Mouse (Mus musculus) spleen, embryonic (tissue): ENCODE measurements around the gene Fstl1.

Source experiments
- CTCF ChIA-PET: fragments of 350-600 bp; sonication (Branson Sonifier 250); formaldehyde crosslinking; loops from one replicate; lab custom pipeline; 2022; lab: Charles Lee

Fstl1 gene

DNA sequence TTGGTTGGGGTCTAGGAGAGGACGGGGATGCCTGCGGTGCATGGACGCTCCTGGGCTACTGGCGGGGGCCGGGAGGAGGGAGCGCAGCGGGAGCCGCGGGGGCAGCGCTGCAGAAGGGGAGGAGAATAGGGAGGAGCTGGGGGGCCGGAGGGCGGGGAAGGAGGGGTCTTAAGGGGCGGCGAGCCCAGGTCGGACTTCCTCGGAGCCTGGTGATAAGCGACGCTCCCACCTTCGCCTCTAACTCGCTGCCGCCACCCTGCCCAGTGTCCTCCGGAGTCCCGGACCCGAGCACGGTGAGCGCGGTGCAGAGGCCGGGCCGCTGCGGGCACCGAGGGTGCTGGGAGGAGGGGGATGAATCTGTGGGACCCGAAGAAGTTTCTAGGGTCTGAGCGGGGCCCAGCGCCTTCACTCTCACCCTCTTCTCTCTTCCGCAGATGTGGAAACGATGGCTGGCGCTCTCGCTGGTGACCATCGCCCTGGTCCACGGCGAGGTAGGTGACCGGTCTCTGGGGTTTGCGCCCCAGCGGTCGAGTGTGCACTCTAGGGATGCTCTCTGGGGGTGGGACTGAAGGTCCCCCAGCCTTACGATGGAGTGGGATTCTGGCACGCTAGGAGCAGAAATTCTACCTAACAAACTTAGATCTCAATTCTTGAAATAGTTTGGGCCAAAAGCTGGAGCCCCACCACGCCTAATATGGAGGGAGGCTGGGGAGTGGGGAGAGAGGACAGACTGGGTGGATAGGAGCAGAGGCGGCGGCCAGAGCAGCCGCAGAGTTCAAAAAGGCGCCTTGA is at the start of gene Fstl1:
Gene Fstl1, plus strand, starts transcription at position 14 of the 792 bp plus-strand sequence.
- CTCF ChIA-PET, result no interaction called here

DNA sequence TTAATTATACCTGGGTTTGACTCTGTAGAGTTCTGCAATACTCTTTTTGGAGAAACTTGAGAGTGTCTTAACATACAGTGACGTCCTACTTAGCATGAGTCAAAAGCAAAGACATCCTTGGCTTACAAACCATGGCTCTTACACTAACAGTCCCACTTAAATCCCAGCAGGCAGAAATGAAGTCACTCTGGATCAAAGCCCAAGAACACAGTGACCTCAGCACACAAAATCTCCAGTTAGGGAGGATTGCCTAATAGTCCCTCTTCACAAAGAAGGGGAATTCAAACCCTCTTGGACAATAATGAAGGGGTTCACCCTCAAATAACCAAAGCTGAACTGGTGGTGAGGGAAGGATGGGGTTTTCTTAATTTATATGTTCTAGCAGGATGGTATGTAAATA is 48.0 kb upstream of the Fstl1 start:
- CTCF ChIA-PET, result no interaction called here

DNA sequence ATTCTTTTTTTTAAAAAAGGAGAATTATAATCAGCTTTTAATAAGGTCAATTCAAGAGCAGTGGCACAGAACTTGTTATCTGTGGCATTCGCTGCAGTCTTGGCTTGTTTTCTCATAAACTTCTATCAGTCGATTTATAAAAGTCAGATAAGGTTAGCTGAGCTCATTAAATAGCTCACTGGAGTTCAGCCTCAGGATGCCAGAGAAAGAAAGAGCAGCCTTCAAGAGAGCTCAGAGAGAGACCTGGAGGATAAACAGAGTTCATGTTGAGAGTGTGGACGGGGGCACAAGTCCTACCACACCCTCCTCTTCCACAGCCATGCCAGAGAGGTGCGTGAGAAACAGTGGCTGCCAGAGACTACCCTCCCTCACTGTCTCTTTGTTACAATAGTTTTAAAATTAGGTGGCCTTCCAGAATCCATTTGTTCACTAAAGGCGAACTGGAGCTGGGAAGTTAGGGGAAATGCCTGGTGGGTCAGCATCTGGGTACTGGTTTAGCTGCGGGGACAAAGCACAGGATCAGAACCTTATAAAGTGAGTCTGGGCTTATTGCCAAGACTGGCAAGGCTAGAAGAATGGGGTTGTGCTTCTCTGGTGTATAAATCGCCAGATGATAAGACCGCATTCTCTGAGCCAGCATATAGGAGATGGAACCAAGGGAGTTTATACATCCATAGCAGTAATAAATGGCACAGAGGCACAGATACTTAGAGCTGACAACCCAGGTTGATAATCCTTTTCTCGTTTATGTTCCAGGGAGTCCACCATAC is 47.1 kb upstream of the Fstl1 start:
- CTCF ChIA-PET, result no interaction called here

DNA sequence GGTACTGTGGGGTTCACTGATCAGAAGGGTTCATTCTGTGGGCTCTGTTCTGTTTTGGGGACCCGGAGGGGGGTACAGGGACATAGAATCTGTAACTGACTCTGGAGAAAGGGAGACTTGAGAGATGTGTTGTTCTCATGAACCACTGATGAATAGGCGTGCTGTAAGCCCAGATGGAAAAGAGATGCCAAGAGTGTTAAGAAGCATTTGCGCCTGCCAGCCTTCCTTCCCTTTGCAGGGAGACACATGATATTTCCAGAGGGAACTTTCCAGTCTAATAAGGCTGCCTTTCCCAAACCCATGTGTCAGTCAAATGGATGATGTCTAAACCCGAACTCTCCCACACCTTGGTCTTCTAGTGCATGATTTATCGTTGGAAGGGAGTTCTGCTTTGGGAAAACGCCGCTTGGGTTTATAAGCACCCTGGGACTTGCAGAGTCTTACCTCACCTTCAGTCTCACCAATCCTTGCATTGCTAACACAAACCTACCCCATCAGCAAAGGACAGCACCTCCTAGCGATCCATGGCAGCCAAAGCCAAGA is 46.3 kb upstream of the Fstl1 start:
- CTCF ChIA-PET, result no interaction called here

DNA sequence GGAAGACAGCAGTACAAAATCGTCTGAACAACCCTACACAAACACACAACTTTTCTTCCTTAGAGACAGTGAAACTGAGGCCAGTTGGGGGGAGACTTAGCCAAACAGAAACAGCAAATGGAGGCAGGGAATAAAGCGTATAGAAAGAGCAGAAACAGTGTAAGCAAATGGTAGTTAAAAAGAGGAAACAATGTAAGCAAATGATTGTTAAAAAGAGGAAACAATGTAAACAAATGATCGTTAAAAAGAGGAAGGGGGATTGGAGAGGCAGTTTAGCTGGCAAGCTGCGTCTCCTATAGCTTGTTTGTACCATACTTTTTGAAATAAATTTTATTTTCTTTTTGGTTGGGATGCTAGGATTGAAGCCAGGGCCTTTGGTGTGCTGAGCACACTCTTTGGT is 45.2 kb upstream of the Fstl1 start:
- CTCF ChIA-PET, result interaction anchor here (0.7 kb wide), 1 partner anchor 206 kb away, joined by 3 read pairs; no protein-coding TSS in a partner anchor

DNA sequence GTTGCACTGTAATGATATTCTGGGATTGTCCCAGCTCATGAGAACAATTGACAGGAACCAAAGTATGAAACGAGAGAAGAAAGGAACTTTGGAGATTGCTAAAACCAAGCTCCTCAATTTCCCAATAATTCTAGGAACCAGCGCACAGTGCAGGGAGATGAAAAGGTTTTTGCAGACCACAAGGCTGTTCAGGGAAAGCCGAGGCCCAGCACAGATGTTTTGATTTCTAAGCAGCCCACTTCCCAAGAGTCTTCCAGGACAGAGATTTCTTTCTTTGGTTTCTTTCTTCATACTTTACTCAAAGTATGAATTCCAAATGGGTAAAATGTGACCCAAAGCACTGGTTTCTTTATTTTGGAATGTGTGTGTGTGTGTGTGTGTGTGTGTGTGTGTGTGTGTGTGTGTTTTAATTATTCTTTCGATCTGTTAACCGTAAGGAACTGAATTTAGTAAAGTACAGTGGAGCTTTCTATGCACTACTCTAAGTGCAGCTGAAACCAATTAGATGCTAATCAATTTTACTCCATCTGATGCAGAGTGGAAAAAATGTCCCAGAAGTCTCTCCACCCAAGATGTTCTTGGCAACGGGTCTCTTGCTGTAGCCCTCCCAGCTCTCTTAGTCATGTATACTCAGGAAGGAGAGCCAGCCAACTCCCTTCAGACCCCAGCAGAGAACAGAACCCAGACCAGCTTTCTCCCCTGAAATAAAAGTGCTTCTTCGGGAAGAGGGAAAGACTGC is 44.5 kb upstream of the Fstl1 start:
- CTCF ChIA-PET, result interaction anchor here (0.7 kb wide), 1 partner anchor 207 kb away, joined by 3 read pairs; no protein-coding TSS in a partner anchor

DNA sequence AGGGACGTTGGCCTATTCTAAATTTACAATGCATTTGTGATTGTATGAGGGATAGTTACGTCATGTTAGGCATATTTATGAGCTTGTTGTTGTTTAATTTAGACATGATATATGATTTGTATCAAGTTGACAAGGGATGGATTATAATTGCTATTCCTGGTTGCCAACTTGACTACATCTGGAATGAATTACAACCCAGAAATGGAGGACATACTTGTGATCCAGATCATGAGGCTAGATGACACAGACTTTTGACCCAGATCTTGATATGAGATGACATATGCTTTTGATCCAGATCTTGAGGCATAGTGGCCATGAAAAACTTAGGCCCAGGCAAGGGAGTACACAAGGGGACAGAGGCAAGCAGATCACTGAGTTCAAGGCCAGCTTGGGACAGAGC is 36.6 kb upstream of the Fstl1 start:
- CTCF ChIA-PET, result no interaction called here

DNA sequence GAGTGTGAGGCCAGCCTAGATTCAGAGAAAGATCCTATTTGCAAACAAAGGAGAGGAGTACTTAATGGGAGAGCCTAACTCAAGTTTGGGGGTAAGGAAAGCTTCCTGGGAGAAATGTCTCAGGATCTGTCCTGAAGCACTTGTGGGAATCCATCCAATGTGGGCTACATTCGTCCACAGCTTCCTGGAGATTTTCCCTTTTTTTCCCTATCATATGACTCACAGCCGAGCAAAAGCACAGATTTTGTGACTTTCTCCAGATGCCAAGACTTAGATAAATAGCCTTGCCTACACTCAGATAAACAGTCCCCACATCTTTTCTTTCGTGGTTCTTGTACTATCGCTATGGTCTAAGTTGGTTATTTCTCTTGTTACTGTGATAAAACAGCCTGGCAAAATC is 34.4 kb upstream of the Fstl1 start:
- CTCF ChIA-PET, result no interaction called here

DNA sequence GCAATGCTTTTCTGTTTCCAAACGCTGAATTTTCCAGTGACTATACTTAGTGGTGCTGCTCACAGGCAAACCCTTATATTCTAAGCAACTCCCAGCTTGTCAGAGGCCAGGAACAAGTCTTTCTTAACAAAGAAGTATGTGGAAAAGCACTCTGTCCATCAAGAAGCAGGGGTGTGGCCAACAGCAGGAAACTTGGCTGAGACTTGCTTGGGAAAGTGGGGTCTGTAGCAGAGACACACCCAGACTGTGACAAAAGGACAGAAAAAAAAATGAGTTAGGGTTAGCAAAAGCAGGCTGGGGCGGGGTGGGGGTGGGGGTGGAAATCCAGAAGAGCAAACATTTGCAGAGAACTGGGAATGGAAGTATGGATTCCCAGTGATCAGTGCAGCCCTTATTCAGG is 23.8 kb upstream of the Fstl1 start:
- CTCF ChIA-PET, result no interaction called here

DNA sequence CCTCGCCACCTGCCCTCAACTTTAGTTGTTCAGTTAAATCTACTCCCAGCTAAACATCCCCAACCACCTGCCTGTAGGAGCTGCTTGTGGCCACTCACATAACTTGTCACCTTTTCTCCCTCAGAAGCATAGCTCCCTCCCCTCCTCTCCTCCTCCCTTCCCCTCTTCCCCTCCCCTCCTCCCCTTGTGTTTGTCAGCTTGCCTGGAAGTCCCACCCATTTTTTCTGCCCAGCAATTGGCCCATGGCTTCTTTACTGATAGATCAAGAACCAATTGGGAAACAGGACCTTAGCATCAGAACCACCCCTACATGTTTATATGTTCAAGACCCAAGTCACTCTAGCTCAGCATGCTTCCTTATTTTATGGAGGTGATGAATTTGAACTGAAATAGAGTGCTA is 22.9 kb upstream of the Fstl1 start:
- CTCF ChIA-PET, result no interaction called here

DNA sequence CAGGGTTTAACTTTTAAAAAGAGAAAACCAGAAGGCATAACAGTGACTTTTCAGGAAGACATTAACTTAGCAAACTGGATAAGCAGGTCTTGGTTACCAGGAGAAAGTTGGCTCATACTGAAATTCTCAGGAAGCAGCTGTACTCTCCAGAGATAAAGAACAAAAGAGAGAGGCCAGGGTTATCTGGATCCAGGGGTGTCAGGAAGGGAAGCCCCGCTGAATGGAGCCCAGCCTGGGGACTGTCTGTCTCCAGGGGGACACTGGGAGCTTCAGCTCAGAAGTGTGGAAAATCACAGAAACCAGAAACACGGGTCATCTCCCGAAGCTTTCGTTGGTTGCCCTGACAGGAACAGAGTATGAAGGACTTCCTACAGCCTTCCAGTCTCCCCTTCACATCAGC is 22.2 kb upstream of the Fstl1 start:
- CTCF ChIA-PET, result no interaction called here

DNA sequence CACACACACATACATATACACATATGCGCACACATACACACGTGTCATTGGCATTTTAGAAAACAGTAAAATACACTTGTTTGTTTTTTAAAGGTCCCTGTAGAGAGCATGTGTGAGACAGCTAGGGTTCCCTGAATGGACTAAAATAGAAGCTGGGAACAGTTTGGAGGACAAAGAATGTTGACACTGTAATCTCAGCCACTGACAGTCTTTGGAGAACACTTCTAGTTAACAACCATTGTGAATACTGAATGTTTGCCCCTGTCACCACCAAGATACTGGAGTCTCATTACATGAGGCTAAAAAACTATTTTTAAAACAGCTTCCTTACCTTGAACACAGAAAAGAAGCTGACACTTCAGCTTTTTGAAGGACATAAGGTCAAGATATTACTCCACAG is 19.4 kb upstream of the Fstl1 start:
- CTCF ChIA-PET, result no interaction called here

DNA sequence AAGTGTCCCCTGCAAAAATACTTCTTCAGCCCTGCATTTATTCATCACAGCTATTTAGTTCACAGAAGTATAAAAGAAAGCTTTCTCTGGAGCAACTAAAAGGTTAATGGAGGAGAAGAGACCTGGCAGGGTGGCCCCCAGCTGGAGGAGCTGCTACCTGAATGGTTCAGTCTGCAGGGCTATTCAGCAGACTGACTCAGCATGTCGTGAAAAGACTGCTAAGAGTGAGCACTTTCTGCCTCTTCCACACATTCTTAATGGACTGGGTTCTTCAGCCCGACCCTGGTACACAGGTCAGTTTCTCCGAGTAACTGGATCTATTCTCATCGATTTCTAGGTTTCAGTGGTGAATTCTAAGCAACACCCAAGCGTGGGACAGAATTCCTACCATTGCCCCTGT is 12.9 kb upstream of the Fstl1 start:
- CTCF ChIA-PET, result no interaction called here

DNA sequence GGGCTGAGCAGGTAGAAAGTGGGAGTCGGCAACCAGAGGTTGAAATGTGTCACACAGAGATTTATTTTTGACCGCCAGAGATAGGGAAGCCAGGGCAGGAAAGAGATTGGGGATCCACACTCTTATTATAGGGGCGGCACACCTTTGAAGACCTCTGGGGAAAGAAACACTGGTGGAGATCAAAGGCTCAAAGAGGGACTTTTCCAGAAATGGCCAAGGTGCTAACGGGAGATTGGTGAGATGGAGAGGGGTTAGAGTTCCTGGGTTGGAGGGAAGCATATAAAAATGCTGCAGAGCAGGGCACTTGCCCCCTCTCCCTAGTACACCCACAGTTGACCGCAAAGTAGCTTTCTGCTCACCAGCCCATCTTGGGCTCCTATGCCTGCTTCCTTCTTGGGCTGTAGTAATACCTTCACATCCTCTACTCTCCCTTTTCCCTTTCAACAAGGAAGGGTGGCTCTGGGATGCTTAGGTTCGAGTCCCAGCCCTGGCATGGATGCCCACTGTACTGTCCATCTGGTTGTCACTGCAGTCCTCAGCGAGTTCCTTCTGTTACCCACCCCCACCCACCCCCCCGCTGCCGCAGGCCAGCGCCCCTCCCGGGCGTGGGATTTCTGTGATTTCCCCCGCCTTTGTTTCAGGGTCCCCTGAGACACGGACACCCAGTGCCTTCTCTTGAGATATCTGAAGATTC is 360 bp upstream of the Fstl1 start:
- CTCF ChIA-PET, result no interaction called here

DNA sequence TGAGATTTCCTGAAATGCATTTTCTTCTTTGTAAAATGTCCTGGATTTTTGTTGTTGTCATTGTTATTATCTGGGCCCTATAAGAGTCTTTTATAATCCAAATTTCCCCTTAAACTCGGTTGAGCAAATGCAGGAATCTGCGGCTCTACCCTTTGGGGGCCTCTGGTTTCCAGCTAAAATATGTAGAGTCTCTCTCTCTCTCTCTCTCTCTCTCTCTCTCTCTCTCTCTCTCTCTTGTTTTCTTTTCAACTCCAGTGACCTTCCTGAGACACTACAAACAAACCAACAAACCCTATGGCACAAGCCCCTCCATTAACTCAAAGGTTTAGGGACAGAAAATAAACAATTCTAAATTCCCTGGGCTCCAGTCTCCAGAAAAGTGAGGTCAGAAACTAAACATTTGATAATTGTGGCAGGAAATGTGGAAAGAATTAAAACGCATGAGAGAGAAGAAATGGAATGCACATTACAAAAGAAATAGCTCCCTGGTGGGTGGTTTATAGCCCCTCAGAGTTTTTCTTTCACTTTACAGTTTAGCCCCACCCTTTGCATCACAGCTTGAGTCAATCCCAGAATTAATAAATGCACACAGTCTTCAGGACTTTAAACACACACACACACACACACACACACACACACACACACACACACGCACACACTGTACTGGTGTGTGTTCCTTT is 1.3 kb downstream of the Fstl1 start:
- CTCF ChIA-PET, result no interaction called here

DNA sequence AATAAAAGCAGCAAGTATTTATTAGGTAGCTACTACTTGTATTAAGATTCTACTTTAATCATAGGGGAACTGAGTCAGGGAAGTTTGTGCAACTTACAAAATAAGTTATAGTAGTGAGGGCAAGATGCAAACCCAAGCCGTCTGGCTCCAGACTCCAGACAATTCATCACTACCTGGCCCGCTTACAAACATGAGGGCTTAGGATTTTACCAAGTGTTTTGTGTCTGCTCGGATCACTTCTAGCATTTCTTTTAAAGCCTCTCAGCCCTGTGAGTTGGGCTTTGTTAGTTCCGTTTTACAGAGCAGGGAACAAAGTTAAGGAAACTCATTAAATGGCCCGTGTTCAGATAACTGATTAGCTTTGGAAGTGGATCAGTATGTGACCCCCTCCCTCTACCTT is 1.9 kb downstream of the Fstl1 start:
- CTCF ChIA-PET, result no interaction called here

DNA sequence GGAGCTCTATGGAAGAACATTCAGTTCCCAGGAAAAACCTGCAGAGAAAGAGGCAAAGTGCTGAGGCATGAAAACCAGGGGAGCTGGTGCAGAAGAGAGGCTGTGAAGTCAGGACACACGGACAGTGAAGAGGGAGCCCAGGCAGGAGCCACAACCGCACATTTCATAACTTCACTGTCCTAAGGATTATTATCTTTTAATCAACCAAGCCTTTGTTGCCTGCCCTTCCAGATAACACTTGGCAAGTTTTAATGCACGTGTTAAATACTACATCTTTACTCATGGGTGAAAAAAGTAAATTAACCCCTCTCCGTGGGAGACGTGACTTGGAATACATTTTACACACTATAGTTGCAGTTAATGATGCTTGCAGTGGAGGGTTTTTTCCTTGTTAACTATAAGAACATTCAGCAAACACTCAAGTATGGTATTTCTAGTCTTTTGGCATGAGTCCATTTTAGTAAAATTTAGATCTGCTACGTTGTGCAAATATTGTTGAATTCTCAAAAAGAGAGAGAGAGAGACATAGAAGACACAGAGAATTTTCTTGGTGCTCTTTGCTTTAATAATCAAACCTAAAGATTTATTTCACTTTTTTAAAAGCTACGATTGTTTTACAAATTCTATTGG is 3.1 kb downstream of the Fstl1 start:
- CTCF ChIA-PET, result no interaction called here

DNA sequence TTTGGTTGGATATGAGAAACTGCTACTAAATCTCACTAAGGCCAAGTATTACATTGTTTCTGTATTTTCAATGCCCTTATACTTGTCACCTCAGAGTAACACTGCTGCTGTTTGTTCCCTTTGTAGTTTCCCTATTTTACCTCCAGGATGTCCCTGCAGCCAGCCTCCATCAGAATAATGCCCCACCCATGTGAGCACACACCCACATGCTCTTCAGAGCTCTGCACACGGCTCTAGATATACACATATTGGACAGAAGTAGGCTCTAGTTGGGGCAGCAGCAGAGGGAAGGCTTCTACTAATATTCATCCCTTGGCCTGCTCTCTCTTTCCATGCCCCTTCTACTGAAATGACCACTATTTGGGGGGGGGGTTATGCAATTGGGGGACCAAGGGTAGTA is 3.7 kb downstream of the Fstl1 start:
- CTCF ChIA-PET, result no interaction called here

DNA sequence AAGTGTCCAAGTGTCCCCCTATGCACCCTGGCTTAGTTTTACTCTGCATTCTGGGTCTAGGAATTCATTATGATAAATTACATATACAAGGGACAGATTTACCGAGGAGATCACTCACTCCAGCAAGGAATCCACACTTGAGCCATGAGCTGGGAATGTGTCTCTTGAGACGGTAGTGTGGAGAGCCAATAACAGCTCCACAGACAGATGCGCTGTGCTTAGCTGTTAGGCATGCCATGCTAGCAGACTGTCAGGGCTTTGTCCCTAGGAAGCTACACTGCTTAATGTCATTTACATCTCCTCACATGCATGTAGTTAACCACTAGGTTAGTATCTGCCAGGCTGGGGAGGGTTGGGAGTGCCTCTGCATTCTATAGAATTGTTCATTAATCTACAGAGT is 4.2 kb downstream of the Fstl1 start:
- CTCF ChIA-PET, result interaction anchor here (0.6 kb wide), 1 partner anchor 95 kb away, joined by 7 read pairs; no protein-coding TSS in a partner anchor

DNA sequence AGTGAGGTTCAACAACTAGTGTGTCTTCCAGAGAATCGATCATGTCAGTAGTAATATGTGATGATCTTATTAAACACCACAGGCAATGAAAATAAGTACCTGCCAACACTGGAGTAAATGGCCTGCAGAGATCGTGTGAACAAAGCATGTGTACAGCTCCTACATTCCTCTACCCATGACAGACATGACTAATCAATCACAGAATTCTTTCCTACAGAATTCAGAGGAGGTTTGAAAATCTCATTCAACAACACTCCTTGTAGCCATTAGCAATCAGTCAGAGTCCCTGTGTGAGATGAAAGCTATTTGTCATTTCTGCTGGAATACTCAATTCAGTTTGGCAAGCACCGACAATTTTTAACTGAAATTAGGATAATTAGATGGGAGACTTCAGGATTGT is 7.9 kb downstream of the Fstl1 start:
- CTCF ChIA-PET, result no interaction called here
